ENCODE assay signal across 27 mouse cellular contexts in genomic region chr16:33590438-33590837, GRCm38 (mm10).
"Had no signal": no experiment of that assay in that cellular context is flagged by ENCODE, and none has a peak within 500 bp of the region (broad histone marks: within the 10 kb centered on the region; RNA-seq: fewer than 3 reads in every experiment).

No protein-coding gene starts in this region.

- H3K9me3 ChIP-seq: embryonic facial prominence, embryonic 10.5 days; embryonic facial prominence, embryonic 12.5 days; embryonic facial prominence, embryonic 13.5 days; embryonic facial prominence, embryonic 15.5 days; forebrain, embryonic 13.5 days; forebrain, embryonic 15.5 days had no signal

- H3K9ac ChIP-seq: embryonic facial prominence, embryonic 12.5 days; embryonic facial prominence, embryonic 13.5 days; embryonic facial prominence, embryonic 15.5 days; forebrain, embryonic 13.5 days; forebrain, embryonic 15.5 days; forebrain, postnatal 0 days had no signal

- H3K27ac ChIP-seq: embryonic facial prominence, embryonic 10.5 days; embryonic facial prominence, embryonic 12.5 days; embryonic facial prominence, embryonic 13.5 days; embryonic facial prominence, embryonic 15.5 days; forebrain, embryonic 13.5 days; forebrain, embryonic 15.5 days; gastrocnemius, adult 2 months; heart, adult 2 months had no signal

- H3K27me3 ChIP-seq: embryonic facial prominence, embryonic 12.5 days; embryonic facial prominence, embryonic 13.5 days; embryonic facial prominence, embryonic 15.5 days; forebrain, embryonic 13.5 days; forebrain, embryonic 15.5 days had no signal

- DNase-seq: cerebellum, adult 2 months; cerebellum, adult 8-10 months; cerebellum, adult 9-10 months; cerebellum, adult 9-11 months; cerebellum, postnatal 10 days; cerebellum, postnatal 14 days; cerebellum, postnatal 25 days; cerebellum, postnatal 36 days; embryo, embryonic 11 days; forebrain, postnatal 0 days; gastrocnemius, adult 2 months; gastrocnemius, postnatal 10 days; gastrocnemius, postnatal 14 days; gastrocnemius, postnatal 25 days; gastrocnemius, postnatal 36 days; heart, adult 11 months; heart, adult 18-20 months; heart, adult 2 months had no signal

- H3K4me2 ChIP-seq: embryonic facial prominence, embryonic 12.5 days; embryonic facial prominence, embryonic 13.5 days; embryonic facial prominence, embryonic 15.5 days; forebrain, embryonic 13.5 days; forebrain, embryonic 15.5 days had no signal

- H3K4me3 ChIP-seq: embryonic facial prominence, embryonic 10.5 days; embryonic facial prominence, embryonic 12.5 days; embryonic facial prominence, embryonic 13.5 days; embryonic facial prominence, embryonic 15.5 days; erythroblast, embryonic 14.5 days; forebrain, embryonic 13.5 days; forebrain, embryonic 15.5 days; gastrocnemius, adult 2 months; heart, adult 2 months had no signal

- ATAC-seq: forebrain, embryonic 13.5 days; forebrain, embryonic 14.5 days; forebrain, embryonic 15.5 days; forebrain, embryonic 16.5 days; forebrain, postnatal 0 days had no signal

- H3K36me3 ChIP-seq: embryonic facial prominence, embryonic 10.5 days; embryonic facial prominence, embryonic 12.5 days; embryonic facial prominence, embryonic 13.5 days; embryonic facial prominence, embryonic 15.5 days; forebrain, embryonic 15.5 days had no signal
